Mouse (Mus musculus) splenic B cell, adult 2 months (primary cell): ENCODE measurements around the gene Polr3k.

Experiments
- DNase-seq: peaks from one replicate; pipeline ENCODE4 v3.0.0-alpha.2; 2011; ENCODE audit warnings: low read depth, low spot score
- H3K27me3 ChIP-seq: 2 replicates; pipeline ENCODE4 v1.6.1; 2012; ENCODE audit warnings: mild to moderate bottlenecking, low read length, moderate library complexity, mixed read lengths; ENCODE audit not compliant: control insufficient read depth, poor library complexity, insufficient read depth, severe bottlenecking
- H3K36me3 ChIP-seq: 2 replicates; pipeline ENCODE4 v1.6.1; 2012; ENCODE audit warnings: mild to moderate bottlenecking, low read length, moderate library complexity, mixed read lengths; ENCODE audit not compliant: control insufficient read depth, poor library complexity, insufficient read depth, severe bottlenecking

The Polr3k gene

DNA sequence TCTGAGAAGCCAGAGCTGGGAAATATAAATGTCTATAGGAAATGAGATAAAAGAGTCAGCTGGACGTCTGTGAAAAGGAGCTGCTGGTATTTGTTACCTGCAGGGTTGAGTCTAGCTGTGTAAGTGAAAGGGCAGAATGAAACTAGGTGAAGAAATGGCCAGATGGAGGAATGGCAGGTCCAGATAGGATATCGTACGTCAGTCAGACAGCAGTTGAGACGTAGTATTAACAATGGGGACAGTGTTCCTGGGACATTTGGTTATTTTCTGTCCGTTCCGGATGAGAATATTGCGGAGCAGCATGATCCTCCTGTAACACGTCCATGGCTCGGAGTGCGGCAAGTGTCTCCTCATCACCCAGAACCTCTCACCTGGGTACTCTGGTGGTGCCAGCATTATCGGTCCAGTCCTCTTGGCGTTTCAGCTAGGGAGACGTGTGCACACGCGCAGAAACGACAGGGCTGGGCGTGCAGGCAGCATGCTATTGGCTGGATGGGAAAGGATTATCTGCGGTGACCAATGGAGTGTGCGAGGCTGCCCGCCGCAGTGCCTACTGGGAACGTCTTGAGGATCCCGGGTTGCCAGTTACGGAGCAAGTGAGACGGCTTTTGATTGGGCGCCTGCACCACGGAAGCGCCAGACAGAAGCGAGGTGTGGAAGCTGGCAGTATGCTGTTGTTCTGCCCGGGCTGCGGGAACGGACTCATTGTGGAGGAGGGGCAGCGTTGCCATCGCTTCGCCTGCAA lies at the start of gene Polr3k:
Gene Polr3k, plus strand, starts transcription at position 547 of the 745 bp plus-strand sequence.
- DNase-seq = peak; percentile 95
- Histone ChIP-seq H3K27me3 (no peaks in the 10 kb centered on the region), H3K36me3 (peaks cover 3% of the 10 kb centered on the region)

DNA sequence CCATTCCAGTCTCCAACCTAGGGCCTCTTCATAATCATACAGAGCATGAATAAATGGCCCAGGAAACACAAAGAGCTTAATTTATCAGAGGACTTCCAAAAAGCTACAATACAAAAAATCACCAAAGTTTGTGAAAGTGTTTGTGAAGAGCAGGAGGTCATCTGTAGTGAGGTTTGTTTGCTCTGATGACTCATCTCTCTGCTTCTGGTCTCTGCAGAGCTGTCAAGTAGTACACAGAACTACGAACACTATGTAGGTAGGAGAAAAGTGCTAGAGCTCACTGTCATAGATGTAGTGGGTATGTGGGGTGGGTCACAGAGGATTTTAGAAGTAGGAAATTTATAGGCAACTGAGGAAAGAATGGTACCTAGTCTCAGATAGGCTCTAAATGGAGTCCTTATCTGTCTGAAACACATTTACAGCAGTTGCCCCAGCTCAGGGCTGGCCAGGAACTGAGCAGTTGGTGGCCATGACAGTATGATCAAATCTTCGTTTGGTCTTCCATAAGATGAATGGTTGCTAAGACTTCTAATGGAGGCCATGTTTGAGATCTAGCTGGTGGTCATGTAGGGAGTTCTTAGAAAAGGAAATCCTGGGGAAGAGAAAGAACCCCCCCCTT lies 35.0 kb upstream of the Polr3k start:
- no peak for DNase-seq
- no peaks in the 10 kb centered on the region for H3K27me3 ChIP-seq
- H3K36me3 ChIP-seq = no peaks in the 10 kb centered on the region

DNA sequence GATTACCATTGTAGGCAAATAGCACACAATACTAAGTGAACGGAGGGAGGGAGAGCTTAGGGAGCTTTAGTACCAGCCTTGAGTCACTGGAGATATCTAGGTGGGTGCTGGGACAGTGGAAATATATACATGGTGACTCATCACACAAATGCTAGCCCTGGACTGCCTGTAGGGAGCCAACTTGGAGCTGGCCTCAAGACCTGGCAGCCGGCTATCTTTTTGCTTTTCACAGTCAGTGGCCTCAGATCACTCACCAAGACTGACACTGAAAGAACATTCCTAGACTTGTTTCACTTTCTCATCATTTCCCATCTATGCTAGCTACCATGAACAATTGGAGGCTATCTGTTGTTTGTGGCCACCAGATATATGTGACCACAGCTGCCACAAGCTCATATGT lies 31.4 kb upstream of the Polr3k start:
- no peak for DNase-seq
- H3K27me3 ChIP-seq = no peaks in the 10 kb centered on the region
- H3K36me3 ChIP-seq = no peaks in the 10 kb centered on the region

DNA sequence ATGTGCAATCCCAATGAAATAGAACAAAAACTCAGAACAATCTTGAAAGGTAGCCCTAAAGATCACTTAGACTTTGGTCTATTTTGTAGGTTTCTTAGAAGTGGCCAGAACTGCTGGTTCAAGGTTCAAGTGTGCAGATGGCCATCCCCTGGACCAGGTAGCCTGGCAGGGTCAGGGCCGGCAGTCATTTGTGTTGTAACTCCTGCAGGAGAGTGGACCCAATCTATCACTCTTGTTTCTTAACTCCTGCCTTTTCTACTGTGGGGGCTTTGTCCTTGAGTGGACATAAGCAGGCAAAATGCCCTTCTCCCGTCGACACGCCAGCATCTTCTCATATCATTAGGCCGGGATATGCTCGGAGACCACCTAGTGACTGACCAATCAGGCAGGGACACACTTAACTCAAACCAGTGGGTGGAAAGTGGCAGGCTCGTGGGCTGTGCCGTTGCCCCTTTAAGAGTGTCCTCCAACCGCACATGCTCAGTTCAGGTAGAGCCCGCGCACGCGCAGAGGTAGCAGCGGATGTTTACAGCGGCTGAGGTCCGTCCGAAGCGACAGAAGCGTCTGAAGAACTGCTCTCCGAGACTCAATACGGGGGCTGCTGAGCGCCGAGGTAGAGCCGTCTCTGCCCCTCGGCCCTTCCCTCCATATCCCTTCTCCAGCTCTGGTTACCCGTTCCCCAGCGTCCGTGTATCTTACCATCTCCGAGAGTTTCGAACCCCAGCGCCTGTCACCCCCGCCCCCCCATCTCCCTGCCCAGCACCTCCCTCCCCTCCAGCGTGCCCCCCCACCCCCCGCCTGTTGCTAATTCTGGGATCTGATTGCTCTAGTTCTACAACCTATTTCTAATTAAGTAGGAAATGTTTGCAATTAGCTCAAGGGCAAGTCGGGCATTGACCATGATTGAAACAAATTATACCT lies 26.5 kb upstream of the Polr3k start, which contains the start of gene Pcmtd2:
Gene Pcmtd2, plus strand, starts transcription at position 483 of the 921 bp plus-strand sequence.
- Histone ChIP-seq H3K36me3 (no peaks in the 10 kb centered on the region), H3K27me3 (no peaks in the 10 kb centered on the region)
- peak; percentile 94 for DNase-seq

DNA sequence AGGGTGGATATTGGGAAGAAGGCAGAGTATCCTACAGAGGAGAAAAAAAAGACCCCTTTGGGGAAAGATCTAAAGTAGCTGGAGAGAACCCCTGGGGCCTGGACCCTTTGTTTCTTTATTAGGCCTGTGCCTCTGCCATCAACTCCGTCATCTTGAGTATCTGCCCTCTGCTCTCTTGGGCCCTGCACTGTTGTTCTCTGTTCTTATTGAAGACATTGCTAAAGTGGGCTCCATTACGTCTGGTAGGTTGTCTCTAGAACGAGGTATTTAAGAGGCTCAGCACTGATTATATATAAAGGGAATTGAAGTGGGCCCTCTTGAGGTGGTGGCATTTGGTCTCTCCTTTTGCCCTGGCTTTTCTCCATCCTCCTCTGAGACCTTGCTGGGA lies 25.9 kb upstream of the Polr3k start:
- no peak for DNase-seq
- Histone ChIP-seq H3K36me3 (no peaks in the 10 kb centered on the region), H3K27me3 (no peaks in the 10 kb centered on the region)

DNA sequence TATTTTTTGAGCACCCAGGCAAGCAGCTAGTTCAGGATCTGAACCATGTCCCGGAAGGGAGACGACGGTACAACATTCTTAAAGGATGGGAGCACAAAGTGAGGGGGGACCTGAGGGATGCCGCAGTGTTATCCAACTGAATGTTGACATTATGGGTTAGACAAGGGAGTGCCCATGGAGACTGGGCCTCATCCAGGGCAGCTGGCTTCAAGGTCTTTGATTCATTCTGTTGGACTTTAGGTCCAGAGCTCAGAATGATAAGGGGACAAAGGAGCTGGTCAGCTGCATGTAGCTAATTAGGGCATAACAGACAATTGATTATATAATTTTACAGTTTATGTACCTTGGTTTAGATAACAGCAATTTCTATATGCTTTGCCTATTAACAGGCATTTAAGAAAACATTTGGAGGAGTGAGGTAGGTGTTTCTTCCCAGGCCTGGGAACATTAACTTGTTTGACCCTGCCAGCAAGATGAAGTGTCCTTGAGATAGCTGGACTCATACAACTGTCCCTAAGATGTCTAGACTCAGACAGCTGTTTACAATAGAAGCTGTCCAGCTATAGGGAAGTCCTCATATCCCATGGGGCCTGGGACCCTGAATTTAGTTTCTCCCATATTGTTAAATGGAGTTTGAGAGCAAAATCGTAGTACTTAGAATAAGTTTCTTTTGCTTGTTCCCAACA lies 18.3 kb upstream of the Polr3k start:
- Histone ChIP-seq H3K36me3 (peaks cover 12% of the 10 kb centered on the region; the same call in 1 of the 2 replicates), H3K27me3 (no peaks in the 10 kb centered on the region)
- no peak for DNase-seq

DNA sequence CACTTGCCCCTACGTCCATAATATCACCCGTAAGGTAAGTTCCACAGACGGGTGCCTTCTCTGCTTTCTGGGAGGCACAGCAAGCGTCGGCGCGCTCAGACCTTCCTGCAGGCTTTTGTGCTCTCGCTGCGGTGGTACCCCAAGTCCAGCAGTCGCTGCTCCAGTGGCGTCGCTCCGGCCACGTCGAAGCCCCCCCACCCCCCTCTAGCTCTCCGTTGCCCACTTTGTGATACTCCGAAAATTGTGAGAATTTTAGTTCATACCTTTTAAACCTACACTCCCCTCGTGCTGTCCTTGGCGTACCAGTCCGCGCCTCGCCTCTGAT lies 361 bp downstream of the Polr3k start:
- no peaks in the 10 kb centered on the region for H3K27me3 ChIP-seq
- DNase-seq = no peak
- peaks cover 1% of the 10 kb centered on the region; the same call in 1 of the 2 replicates for H3K36me3 ChIP-seq

DNA sequence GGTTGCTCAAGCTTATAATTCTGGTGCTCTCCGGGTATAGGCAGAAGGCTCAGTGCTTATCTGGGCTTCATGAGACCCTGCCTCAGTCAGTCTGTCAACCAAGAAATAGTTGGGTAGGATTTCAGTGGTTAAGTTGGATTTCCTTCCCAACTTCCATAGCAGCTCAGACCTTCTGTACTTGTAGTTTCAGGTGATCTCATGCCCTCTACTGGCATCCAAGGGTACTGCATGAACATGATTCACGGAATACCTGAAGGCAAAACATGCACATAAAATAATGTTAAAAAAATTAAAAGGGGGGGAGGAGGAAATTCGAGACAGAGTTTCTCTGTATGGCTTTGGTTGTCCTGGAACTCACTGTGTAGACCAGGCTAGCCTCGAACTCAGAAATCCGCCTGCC lies 2.8 kb downstream of the Polr3k start:
- Histone ChIP-seq H3K36me3 (peaks cover 1% of the 10 kb centered on the region; the same call in 1 of the 2 replicates), H3K27me3 (no peaks in the 10 kb centered on the region)
- peak; percentile 79 for DNase-seq

DNA sequence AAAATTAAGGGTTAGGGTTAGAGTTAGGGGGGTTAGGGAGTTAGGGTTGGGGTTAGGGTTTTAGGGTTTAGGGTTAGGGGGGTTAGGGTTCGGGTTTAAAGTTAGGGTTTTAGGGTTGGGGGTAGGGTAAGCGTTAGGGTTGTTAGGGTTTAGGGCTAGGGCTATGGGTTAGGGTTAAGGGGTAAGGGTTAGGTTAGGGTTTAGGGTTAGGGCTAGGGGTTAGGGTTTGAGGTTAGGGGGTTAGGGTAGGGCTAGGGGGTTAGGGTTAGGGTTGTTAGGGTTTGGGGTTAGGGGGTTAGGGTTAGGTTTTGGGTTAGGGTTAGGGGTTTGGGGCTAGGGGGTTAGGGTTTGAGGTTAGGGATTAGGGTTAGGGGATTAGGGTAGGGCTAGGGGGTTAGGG lies 6.9 kb downstream of the Polr3k start:
- no peaks in the 10 kb centered on the region for H3K27me3 ChIP-seq
- peaks cover 4% of the 10 kb centered on the region; the same call in 1 of the 2 replicates for H3K36me3 ChIP-seq
- DNase-seq = no peak

DNA sequence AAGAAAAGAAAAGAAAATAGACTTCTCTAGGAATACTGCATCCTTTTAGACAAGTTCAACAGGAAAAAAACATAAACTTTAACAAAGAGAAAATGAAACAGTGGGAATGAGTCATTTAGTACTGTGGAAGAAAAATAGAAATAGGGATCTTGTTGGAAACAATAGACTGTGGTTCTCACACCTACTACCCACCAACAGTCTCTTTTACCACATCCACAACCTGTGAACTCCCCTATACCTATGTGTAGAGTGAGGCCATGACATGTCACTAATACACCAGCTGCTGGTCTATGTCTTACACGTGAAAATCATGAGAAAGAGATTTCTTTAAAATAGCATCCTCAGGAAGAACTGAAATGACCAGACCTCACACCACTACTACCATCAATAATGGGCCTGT lies 14.8 kb downstream of the Polr3k start:
- H3K27me3 ChIP-seq = no peaks in the 10 kb centered on the region
- DNase-seq = no peak
- peaks cover 4% of the 10 kb centered on the region; the same call in 1 of the 2 replicates for H3K36me3 ChIP-seq

DNA sequence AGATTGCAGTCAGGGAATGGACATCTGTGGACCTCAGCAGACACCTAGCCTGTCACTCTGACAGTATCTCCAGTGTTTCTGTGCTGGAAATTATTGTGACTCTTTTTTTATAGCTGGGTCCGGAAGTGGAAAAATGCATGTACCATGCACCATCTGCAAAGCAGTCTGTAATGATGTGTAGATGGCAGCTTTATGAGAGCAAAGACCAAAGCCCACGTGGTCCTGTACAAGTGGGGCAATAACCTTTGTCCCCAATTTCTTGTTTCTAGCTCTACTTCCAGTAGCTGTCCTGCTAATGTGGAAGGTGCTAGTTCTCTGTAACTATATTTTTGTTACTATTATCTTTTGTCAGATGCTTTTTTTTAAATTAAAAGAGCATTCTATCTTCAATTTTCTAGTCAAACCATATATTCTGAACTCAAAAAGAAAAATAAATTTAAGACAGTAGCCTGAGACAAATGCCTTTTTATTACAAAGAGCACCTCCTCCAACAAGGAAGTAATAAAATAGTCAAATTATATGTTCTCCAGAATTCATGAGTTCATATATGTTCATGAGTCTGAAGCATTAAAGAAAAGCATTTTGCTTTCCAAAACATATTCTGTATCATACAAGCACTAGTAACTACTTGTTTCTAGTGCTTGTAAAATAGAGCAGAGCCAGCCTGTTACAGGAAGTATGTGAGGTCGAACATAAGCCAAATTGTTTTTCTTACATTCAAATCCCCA lies 19.0 kb downstream of the Polr3k start:
- DNase-seq = no peak
- Histone ChIP-seq H3K36me3 (no peaks in the 10 kb centered on the region), H3K27me3 (no peaks in the 10 kb centered on the region)

DNA sequence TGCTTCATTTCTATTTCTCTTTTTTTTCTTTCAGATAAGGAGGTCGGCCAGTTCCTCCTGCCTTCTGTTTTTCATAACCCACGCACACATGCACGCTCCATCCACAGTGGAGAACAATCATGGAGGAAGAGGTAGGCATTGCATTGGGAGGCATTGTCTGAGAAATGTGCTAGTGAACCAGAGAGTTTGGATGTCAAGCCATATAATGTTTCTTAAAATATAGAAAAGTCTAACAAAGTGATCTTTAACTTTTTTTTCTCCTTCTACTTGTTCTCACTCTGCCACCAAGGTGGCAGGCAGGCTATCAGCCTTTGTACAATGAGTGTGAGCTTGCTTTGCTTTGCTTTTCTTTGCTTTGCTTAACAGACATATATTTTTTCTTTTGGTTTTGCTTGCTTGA lies 53.7 kb downstream of the Polr3k start:
- peak; percentile 59 for DNase-seq
- H3K36me3 ChIP-seq = no peaks in the 10 kb centered on the region
- no peaks in the 10 kb centered on the region for H3K27me3 ChIP-seq

DNA sequence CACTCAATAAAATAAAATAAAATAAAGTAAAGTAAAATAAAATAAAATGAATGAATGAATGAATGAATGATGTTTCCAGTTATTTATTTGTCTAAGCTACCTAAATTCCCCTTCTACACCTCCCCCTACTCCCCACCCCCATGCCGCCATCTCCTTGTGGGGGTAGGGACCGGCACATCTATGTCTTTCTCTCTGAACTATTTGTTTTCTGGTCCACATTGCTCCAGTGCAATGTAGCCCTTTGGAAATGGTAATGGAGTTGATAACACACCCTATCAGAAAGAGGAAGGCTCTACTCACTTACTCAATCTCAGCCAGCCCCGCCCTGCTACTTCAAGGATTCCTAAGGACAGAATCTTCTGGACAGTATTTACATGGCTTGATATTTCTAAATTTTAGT lies 54.4 kb downstream of the Polr3k start:
- Histone ChIP-seq H3K27me3 (no peaks in the 10 kb centered on the region), H3K36me3 (no peaks in the 10 kb centered on the region)
- peak; percentile 52 for DNase-seq
